Mouse (Mus musculus): ENCODE results near the gene Ccdc50. TPM values are rescaled to one million over a fixed set of nuclear protein-coding genes. Genes with fewer than 3 reads are reported as not detected.
A peak's percentile ranks its signal among the peaks of the same experiment; 100 is the strongest.

Ccdc50 gene
- total RNA-seq, 2 experiments from 2014 or later = 48.2 to 51.8 TPM

DNA sequence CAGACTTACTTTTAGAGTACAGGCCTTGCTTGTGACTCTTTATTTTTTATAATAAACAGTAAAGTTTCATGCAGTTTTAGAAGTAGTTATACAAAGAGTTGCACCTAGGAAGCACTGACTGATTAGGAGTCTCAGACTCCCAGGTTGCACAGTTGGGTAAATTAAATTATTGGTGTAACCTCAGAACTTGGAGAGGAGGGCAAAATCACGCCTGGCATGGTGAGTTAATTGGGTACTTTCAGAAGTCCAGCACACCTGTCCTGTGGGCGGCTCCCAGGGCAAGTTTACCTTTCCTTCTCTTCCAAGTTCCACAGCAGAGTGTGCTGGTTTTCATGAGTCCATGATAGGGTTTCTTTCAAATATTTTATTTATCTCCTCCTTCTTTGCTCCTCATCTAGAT lies 3.2 kb downstream of the Ccdc50 start:
- no peak for DNase-seq (ENCODE audit: extremely low spot score in 1 of 2, low spot score in 1 of 2)

DNA sequence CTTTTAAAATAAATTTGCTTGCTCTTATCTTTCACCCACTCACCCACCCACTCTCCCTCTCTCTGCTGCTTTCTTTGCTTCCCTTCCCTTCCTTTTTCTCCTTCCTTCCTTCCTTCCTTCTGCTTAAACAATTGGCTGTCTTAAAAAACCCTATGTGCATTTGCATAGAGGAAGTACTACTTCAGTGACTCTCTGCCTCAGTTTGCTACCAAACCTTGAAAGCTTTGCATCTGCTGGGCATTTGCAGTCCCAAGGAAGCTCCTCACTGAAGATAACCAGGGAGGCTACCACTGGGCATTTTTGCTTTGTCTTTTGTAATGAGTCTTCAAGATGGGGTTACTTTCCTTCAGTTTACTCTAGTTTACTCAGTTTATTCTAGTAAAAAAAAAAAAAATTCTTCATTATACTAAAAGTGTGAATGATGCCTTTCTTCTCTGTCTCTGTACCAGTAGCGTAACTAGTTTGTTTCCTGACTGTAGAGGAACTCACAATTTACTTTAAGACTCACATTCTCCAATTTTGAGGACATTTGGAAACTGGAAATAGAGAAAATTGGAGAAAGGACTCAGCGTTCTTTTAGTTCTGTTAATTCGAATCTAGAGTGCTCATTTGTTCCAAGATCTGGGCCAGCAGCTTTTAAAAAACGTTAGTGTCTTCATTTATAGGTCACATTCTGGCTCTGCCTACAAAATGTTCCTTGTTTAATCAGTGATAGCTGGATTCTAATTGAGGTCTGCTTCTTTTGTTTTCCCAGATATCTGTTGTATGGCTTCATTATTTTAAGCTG lies 6.8 kb downstream of the Ccdc50 start:
- no peak for DNase-seq (ENCODE audit: extremely low spot score in 1 of 2, low spot score in 1 of 2)

DNA sequence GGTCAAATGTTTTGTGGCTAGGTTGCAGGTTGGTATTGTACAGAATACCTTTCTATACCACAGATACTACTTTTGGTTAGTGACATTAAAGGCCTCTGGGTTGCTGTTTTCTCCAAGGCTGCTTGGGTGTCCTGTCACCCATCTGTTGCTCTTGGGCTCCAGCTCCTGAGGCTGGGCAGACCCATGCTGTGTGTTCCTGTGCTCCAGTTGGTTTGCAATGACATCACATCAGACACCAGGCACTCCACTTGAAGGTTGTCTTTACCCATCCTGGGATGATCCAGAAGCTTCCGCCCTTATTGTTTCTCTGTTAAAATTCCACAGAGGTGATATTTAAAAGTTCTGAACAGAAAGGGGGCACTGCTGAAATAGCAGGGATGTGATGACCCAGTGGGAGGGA lies 8.3 kb downstream of the Ccdc50 start:
- no peak for DNase-seq (ENCODE audit: extremely low spot score in 1 of 2, low spot score in 1 of 2)

DNA sequence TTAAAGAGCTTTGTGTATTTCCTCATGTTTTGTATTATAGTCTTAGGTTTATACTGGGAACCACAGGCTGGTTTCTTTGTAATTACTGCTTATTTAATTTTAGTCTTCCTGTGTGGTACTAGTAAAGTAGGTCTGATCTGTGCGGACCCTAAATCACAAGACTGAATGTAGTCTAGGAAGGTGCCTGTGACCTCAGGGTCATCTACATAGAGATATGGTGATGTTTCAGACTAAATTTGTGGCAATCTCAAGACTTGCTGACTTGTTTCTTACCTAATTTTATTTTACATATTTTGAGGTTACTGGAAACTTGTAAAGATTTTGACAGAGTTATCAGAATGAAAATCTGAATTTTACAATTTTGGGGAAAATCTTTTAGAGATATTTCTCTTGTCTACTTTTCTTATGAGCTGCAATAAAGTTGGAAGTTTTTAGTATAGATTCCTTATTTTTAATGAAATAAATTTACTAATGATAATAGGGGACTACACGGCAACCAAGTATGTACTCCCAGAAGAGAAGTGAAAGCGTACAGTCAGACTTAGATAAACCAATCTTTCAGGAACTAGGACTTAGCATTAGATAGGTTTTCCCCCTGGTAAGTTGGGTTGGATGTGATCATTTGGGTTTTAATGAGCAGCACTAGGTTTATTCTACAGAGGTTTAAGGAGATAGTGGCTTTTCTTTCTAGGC lies 10.5 kb downstream of the Ccdc50 start:
- DNase-seq (ENCODE audit: extremely low spot score in 1 of 2, low spot score in 1 of 2) = no peak

DNA sequence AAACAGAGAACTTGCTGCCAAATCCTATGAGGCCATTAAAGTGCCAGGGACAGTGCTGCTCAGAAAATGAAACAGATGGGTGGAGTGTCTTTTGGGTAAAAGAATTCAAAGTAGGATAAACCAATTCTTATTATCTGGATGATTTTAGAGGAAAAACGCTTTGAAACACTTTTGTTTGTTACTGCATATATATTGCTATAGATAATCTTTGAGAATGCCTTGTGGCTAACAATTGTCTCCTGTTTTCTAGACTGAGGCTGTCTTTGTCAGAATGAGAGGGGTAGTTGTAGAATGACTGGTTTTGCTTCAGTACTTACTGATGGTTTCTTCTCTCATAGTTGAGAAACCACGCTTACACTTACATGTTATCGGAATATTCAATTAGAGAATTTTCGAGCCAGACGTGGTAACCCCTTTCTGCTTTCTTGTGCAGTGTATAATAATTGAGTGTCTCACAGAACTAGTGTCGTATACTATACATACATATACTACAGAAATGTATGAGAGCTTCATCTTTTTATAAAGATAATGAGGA lies 11.1 kb downstream of the Ccdc50 start:
- no peak for DNase-seq (ENCODE audit: extremely low spot score in 1 of 2, low spot score in 1 of 2)

DNA sequence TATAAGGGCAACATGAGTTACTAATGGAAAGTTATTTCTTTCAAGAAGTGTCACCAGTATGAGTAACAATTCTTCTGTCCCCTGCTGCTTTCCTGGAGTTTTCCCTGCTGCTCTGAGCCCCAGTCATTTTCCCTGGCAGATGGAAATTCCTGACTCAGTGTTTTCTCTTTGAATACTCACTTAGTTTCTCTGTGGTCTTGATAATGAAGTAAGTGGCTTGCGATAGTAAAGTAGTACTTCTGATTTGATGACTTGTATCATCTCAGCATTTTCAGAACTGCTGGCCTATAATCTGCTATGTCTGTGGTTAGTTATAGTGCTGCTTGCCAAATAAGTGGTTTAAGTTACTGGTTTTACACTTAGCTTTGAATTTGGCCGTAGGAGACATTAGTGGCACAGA lies 12.9 kb downstream of the Ccdc50 start:
- no peak for DNase-seq (ENCODE audit: extremely low spot score in 1 of 2, low spot score in 1 of 2)

DNA sequence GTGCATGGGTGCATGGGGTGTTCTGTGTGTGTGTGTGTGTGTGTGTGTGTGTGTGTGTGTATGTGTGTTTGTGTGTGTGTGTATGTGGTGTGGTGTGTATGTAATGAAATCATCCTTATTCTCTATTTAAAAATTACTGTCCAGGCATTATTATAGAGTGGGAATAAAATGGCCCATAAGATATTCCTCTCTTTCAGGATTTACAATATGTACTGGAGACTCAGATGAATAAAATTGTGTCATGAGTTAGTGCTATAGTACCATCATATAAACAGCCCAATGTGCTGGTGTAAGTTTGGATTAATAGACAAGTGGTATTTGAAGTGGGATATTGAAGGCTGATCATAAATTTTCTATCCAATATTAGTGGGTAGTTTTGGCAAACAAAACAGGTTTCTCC lies 15.4 kb downstream of the Ccdc50 start:
- no peak for DNase-seq (ENCODE audit: extremely low spot score in 1 of 2, low spot score in 1 of 2)

DNA sequence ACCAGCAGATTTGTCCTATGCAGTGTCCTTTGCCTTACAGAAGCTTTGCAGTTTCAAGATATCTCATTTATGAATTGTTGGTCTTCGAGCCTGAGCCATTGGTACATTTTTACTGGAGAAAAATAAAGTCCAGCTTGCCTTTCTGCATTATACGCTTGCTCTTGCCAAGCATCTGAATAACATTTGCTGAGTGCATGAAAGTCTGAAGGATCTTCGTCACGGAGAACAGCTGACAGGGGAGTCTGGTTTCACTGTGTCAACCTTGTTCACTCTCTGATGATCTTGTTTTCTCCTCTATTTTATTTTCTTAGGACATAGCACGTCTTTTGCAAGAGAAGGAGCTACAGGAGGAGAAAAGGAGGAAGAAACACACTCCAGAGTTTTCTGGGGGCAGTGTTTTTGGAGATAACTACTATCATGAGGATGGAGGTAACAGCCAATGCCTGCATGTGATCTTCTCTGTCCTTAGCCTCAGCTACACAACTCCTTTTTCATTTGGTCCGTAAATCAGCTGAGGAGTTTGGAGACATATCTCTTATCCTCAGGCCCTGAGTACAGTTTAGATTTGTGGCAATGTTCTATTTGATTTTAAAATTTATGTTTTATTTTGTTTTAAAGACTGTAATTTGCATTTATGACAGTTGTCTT lies 28.4 kb downstream of the Ccdc50 start:
- no peak for DNase-seq (ENCODE audit: extremely low spot score in 1 of 2, low spot score in 1 of 2)

DNA sequence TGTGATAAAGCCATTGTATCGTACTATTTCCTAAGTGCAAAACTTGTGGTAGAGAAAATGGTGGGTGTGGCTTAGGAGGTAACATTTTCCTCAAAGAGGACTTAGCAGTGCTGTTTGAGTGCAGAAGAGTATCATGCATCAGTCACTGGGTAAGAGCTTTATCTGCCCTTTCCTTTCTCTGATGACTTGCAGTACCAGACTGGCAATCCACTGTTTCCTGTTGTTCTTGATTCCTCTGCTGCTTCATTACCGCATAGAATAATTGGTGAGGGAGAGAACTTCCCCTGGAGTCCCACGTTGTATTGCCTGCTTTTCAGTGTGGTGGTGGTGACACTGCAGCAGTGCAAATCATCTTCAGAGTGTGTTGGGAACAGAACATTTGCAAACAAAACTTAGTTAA lies 29.0 kb downstream of the Ccdc50 start:
- DNase-seq (ENCODE audit: extremely low spot score in 1 of 2, low spot score in 1 of 2) = no peak

DNA sequence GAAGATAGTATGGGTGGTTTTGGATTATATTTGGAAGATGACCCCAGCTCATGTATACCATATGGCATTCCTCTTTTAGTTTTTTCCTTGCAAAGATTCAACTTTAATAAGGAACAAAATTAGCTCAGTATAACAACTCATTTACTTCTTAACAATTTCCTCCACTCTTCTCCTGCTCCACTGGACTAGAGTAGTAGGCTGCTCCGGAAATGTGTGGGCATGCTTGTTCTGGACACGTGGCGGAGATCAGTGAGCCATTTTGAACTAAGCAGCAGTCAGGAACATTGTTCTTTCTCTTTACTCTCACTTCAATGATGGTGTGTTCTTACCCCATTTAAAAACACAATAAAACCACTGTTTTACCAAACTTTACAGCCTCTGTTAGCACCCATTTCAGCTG lies 32.3 kb downstream of the Ccdc50 start:
- DNase-seq (ENCODE audit: extremely low spot score in 1 of 2, low spot score in 1 of 2) = no peak

DNA sequence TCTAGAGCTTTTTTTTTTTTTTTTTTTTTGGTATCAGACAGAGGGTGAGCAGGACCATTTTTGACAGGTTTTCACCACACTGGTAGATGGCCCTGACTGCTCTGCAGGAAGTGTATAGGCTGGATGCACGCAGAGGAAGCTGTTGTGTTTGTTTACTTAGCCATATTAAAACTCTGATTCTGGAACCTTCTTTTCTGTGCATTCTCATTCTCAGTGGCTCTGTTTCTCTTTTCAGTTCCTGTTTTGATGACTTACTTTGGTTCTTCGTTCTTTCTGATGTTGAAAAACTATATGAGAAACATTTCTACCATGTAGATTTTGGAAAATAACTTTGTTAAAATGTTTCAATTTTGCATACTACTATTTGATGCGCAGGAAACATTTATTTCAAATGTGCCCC lies 46.4 kb downstream of the Ccdc50 start:
- DNase-seq (ENCODE audit: extremely low spot score in 1 of 2, low spot score in 1 of 2) = no peak

DNA sequence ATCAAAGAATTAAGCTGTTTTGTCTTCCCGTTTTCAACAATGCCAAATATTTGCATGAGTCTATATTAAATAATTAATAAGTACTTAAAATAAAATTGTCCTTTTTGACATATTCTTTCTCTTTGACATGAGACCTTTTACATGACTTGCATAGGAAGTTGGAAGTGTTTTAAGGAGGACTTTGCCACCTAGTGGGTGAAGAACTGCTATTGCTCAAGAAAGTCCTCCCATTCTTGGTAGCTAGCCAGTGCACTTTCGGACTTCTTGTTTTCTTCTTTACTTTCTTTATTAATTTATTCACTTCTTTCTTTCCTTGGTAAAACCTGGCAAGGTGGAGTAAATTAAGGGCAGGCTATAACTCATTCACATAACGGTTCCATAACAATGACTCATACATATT lies 55.3 kb downstream of the Ccdc50 start:
- no peak for DNase-seq (ENCODE audit: extremely low spot score in 1 of 2, low spot score in 1 of 2)

DNA sequence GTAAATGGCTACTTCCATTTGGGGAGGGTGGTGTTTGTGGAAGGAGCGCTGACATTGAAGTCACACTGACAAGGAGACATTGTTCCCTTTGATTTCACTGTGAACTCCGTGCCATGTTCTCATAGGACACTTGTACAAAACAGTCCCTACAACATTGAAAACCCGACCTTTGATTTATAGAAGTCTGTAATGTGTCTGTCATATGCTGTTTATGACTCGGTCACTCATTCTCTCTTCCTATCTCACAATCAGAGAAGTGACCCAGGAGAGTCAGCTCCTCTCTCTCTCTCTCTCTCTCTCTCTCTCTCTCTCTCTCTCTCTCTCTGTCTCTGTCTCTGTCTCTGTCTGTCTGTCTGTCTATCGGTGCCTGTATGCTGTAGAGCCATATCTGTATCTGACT lies 60.7 kb downstream of the Ccdc50 start:
- DNase-seq (ENCODE audit: extremely low spot score in 1 of 2, low spot score in 1 of 2) = no peak

DNA sequence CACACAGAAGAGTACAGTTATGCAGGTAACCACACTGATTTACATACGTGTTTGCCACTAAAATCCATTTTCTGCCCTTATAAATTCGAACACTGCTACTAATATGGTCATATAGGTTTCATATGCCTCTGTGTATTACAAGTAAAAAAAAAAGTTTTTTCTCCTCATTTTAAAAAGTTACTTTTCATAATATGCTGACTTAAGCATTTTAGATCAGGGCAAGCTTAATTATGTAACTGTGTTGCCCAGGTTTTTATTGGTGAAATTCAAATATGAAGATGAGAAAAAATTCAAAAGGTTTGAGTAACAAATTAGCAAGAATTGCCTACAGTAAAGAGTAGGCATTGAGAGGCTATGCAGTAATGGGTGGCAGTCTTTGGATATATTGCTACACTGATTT lies 62.0 kb downstream of the Ccdc50 start:
- DNase-seq (ENCODE audit: extremely low spot score in 1 of 2, low spot score in 1 of 2) = no peak

DNA sequence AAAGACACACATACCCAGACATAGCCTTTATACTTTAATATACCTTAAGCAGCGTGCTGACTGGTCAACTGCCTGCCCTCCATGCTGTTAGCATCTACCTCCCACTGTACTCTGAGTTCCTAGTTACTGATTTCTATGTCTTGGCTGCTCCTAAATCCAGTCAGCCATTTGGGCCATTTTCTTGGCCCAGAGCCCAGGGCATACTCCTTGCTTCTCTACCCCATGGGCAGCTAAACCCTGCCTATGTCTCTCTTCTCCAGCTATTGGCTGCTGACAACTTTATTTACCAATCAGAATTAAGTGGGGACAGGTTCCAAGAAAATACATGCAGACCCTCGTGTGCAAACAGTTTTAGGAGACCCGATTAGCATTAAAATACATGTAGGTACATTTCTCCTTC lies 64.7 kb downstream of the Ccdc50 start:
- DNase-seq (ENCODE audit: extremely low spot score in 1 of 2, low spot score in 1 of 2) = no peak

DNA sequence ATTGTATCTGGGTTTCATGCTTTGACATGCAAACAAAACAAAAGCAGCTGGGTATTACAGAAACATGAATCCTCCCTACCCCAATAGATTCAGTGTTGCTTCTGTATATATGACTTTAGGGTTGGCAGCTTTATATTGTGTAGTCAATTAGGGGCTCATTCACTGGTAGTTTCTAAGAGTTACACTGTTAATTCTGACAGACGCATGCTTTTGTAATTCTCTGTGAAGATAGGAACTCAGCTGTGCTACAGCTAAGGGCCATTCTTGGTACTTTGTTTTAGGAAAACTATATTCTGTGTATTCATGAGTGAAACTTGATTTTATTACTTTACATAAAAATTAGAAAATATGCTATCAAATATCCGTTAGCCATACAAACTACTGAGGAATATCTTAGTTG lies 65.2 kb downstream of the Ccdc50 start:
- no peak for DNase-seq (ENCODE audit: extremely low spot score in 1 of 2, low spot score in 1 of 2)

DNA sequence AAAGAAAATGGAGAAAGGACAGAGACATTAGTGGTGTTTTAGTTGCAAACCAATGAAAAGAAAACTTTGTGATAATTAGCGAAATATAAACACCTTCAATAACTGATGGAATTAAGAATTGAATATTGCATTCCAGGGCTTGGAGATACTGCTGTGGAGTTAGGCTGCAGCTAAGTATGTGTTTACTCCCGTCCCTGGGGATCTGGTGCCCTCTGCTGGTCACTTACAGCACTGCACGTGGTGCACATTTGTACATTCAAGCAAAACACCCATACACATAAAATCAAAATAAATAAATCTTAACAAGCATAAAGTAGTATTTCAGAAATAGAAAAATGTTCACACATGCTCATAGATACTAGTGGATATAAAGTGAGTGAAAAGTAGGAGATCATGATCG lies 68.6 kb downstream of the Ccdc50 start:
- peak; percentile 76 to 97 for DNase-seq (ENCODE audit: extremely low spot score in 1 of 2, low spot score in 1 of 2)

DNA sequence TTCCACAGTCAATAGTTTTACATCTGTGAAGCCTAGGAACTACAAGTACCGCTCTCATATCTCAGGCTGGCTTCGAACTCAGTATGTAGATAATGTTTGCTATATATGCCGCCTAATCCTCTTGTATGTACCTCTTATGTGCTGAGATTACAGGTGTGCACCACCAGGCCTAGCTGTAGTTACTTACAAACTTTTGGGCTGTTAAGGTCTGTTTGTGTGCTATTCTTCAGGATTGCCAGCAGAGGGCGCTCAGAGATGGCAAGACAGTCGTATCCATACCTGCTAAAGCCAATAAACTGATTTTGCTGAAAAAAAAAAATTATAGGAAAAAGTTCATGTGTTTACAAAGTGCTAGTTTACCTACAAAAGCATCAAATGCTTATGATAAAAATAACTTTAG lies 80.1 kb downstream of the Ccdc50 start:
- peak; percentile 35 to 62 for DNase-seq (ENCODE audit: extremely low spot score in 1 of 2, low spot score in 1 of 2)

DNA sequence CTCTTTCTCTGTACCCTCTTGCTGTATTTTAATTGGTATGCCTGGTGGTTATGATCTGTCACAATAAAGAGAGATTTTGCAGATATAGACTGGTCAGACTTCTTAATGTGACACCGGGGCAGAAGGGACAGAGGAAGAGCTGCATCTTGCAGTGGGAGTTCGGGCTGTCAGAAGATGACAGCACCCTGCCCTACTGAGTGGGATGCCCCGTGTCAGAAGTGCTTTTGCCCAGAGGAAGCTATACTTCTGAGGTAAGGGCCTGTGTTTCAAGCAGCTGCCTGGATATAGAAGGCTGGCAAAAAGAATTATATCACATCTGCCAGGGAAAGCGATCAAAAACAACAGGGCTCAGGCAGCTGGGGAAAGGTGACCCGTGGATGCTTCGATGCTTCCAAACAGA lies 82.7 kb downstream of the Ccdc50 start:
- no peak for DNase-seq (ENCODE audit: extremely low spot score in 1 of 2, low spot score in 1 of 2)

DNA sequence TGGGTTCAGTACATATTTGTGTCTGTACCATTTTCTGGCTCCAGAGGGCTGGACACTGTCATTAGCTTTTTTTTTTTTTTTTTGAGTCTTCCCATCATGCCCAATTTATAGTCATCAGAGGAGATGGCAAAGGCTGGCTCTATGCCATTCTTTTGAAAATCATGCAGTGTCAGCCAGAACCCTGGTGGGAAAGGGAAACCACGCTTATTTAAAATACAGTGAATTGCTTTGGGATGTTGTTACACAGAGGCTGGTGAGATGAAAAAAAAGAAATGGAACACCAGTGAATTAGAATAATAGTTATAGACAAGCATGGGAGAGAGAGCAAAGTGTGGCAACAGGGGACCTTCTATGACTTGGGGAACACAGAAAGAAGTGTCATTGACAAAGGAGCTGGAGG lies 95.2 kb downstream of the Ccdc50 start:
- no peak for DNase-seq (ENCODE audit: extremely low spot score in 1 of 2, low spot score in 1 of 2)

Measured in layer of hippocampus, postnatal 25 days (tissue).